Comparison of ENCODE assay signal across 16 mouse cellular contexts in the genomic region with DNA sequence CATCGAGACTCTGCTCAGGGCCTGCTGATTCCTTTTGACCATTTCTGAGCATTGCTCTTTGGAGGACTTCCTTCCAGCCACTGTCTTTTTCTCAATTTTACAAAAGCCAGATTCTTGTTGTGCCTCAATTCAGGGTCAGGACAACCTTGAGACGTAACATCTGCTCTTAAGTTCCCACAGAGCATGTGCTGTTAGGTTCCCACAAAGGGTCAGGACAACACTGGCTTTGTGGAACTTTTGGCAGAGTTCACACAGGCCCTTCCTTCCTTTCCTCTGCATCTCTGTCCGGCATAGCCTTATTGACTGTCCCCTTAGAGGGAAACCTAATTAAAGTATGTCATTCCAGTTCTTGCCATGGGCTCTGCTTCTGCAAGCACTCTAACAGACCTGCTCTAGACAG. TPM values are rescaled to one million over a fixed set of nuclear protein-coding genes. Genes with fewer than 3 reads are reported as not detected.
"Had no signal": no experiment of that assay in that cellular context is flagged by ENCODE, and none has a peak within 500 bp of the region (broad histone marks: within the 10 kb centered on the region; RNA-seq: fewer than 3 reads in every experiment).

No protein-coding gene starts in this region.

- H3K36me3 ChIP-seq: hindbrain, embryonic 15.5 days; limb, embryonic 12.5 days; liver, embryonic 13.5 days; lung, embryonic 15.5 days; midbrain, embryonic 15.5 days; neural tube, embryonic 12.5 days had no signal

- ATAC-seq: liver, postnatal 0 days; midbrain, embryonic 15.5 days had no signal

- H3K27me3 ChIP-seq: hindbrain, embryonic 15.5 days; limb, embryonic 12.5 days; liver, embryonic 13.5 days; lung, embryonic 15.5 days; megakaryocyte, embryonic 14.5 days; midbrain, embryonic 15.5 days; neural tube, embryonic 12.5 days had no signal

- H3K27ac ChIP-seq: hindbrain, embryonic 15.5 days; layer of hippocampus, adult 2 months; limb, embryonic 12.5 days; liver, embryonic 13.5 days; lung, embryonic 15.5 days; macrophage; midbrain, embryonic 15.5 days; neural tube, embryonic 12.5 days had no signal

- DNase-seq: liver; liver, embryonic 13.5 days; liver, postnatal 0 days; lung, postnatal 14 days; right cerebral cortex, postnatal 14 days; thymus, adult 2 months; thymus, postnatal 36 days had no signal

- H3K9me3 ChIP-seq: hindbrain, embryonic 15.5 days; limb, embryonic 12.5 days; liver, embryonic 13.5 days; lung, embryonic 15.5 days; megakaryocyte, embryonic 14.5 days; midbrain, embryonic 15.5 days; neural tube, embryonic 12.5 days had no signal

- H3K9ac ChIP-seq: hindbrain, embryonic 15.5 days; limb, embryonic 12.5 days; liver, embryonic 13.5 days; liver, postnatal 0 days; lung, embryonic 15.5 days; midbrain, embryonic 15.5 days; neural tube, embryonic 12.5 days had no signal

- H3K4me2 ChIP-seq: hindbrain, embryonic 15.5 days; limb, embryonic 12.5 days; liver, embryonic 13.5 days; lung, embryonic 15.5 days; midbrain, embryonic 11.5 days; midbrain, embryonic 15.5 days; neural tube, embryonic 12.5 days had no signal

- H3K4me3 ChIP-seq: hindbrain, embryonic 15.5 days; layer of hippocampus, adult 2 months; limb, embryonic 12.5 days; liver, embryonic 13.5 days; lung, embryonic 15.5 days; megakaryocyte, embryonic 14.5 days; midbrain, embryonic 15.5 days; neural tube, embryonic 12.5 days had no signal

- H3K4me1 ChIP-seq: hindbrain, embryonic 15.5 days; limb, embryonic 12.5 days; liver, embryonic 13.5 days; lung, embryonic 15.5 days; megakaryocyte, embryonic 14.5 days; midbrain, embryonic 15.5 days; neural tube, embryonic 12.5 days had no signal

RNA-seq across cellular contexts. Expression of a gene that starts 18.6 kb away (rescaled TPM):
- polyA plus RNA-seq: liver, embryonic 13.5 days; liver, postnatal 0 days; macrophage had no signal
